Mouse (Mus musculus): ENCODE data around the gene Tent5c. TPM values are rescaled to one million over a fixed set of nuclear protein-coding genes. Genes with fewer than 3 reads are reported as not detected.

Tent5c gene
- polyA plus RNA-seq, 1 experiment from 2014 or later, result 6.3 TPM

DNA sequence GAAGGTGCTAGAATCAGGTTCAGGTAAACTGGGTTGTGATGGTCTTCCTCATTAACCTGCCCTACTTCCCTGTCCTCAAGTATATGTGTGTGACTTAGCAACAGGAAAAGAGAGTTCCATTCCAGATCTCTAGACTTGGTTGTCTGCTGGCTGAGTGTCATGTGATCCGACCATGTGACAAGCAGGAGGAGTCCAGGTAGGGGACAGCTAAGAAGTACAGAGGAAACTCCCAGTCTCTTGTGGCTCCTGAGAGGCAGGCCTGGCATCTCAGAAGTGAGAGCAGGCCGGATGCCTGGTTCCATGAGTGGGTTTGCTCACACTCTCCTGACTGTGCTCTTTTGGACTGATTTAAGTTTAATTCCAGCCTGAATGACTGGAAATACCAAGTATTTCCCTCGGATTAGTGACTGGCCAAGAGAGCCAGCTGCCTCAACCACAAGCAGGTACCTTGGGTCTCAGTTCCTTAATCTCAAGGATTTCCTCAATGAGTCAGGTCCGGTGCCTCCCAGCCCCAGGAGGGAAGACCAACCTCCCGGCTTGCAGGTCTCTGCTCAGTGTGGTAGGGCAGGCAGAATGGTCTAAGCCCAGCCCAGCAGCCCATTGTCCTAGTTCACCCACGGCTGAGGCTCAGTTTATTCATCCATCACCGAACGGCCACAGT, 26.1 kb upstream of the Tent5c start:
- Histone ChIP-seq H3K27ac (replicated peaks) (no peak overlapping the region), H3K36me3 (no peaks in the 10 kb centered on the region), H3K9me3 (replicated peaks) (no peaks in the 10 kb centered on the region), H3K4me2 (replicated peaks) (no peak overlapping the region), H3K9ac (no peak overlapping the region), H3K4me3 (replicated peaks) (no peak overlapping the region), H3K4me1 (no peaks in the 10 kb centered on the region), H3K27me3 (no peaks in the 10 kb centered on the region)
- WGBS, result 73% methylated on average over 8 of the region's 8 CpGs
- no peak for ATAC-seq (ENCODE audit: insufficient number of reproducible peaks, low FRiP score, low TSS enrichment, low read depth)

DNA sequence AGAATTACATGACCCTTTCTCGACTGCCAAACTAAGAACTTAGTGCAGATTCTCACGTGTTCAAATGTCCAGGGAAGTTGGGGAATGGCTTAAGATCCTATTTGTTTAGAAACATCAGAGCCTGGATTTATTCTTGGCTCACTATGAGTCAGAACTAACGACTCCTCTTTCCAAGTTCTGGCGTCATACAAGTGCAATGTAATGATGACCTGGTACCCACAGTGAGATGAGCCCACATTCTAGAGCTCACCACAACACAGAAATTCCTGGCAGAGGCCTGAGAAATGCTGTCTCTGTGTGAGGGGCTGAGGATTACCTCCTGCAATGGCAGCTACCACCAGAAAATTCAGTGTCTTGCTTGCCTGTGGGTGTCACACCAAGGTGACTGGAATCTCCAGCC, 18.1 kb upstream of the Tent5c start:
- Histone ChIP-seq H3K36me3 (no peaks in the 10 kb centered on the region), H3K27me3 (no peaks in the 10 kb centered on the region), H3K4me2 (replicated peaks) (no peak overlapping the region), H3K27ac (replicated peaks) (no peak overlapping the region), H3K4me3 (replicated peaks) (no peak overlapping the region), H3K9me3 (replicated peaks) (no peaks in the 10 kb centered on the region), H3K9ac (no peak overlapping the region), H3K4me1 (no peaks in the 10 kb centered on the region)
- WGBS, result 70% methylated on average over 4 of the region's 4 CpGs
- no peak for ATAC-seq (ENCODE audit: insufficient number of reproducible peaks, low FRiP score, low TSS enrichment, low read depth)

DNA sequence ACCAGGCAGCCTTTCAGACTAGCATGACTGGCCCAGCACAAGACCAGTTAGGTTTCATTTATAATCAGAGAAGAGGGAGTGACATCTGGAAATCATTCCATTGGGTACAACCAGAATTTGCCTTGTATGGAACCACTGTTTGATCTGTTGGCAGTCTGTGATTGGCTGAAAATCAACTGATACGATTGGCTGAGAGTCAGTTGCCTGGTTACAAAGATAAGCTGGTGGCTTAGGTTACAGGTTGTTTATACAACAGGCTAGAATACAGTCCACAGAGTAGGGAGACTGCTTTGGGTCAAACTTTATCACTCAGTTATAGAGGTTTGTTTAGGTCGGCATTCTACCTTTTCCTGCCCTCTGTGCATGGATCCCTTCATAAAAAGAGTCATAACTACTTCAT, 17.6 kb upstream of the Tent5c start:
- Histone ChIP-seq H3K27ac (replicated peaks) (no peak overlapping the region), H3K4me2 (replicated peaks) (no peak overlapping the region), H3K9me3 (replicated peaks) (no peaks in the 10 kb centered on the region), H3K9ac (no peak overlapping the region), H3K27me3 (no peaks in the 10 kb centered on the region), H3K4me1 (no peaks in the 10 kb centered on the region), H3K36me3 (no peaks in the 10 kb centered on the region), H3K4me3 (replicated peaks) (no peak overlapping the region)
- no peak for ATAC-seq (ENCODE audit: insufficient number of reproducible peaks, low FRiP score, low TSS enrichment, low read depth)
- 58% methylated on average over 2 of the region's 2 CpGs for WGBS

DNA sequence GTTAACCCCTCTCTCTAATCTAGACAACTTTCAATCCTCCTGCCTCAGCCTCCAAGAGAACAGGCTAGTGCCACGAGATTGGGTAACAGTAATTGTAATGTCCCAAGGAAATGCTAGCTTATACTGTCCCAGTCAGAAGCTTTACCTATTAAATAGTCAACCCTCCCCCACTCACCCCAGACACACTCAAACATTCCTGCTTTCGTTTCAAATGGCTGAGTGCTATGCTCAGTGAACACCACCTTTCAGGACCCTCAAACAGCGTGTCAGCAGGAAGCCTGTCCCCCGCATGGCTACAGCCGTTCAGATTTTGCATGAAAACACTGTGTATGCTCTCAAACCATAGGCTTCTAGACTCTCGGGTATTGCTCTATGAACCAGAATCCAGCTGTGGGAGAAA, 14.8 kb upstream of the Tent5c start:
- 73% methylated on average over 6 of the region's 6 CpGs for WGBS

DNA sequence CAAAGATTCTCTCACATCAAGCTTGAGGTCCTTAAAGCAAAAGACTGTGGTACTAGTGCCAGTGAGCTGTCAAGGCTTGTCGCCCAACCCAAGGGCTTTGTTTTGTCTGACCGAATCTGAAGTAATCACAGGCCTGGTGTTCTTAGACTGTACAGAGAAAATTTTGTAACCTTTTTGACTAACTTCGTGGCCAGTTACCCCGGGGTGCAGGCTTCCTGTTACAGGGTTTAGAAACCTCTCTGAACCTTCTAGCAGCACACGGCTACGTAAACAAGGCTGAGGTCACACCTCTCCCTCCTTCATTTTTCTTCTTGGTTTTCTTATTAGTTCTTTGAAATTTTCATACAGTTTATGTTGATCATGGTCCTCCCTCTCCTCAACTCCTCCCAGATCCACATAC, 13.4 kb upstream of the Tent5c start:
- no peaks in the 10 kb centered on the region for H3K4me1 ChIP-seq
- H3K4me2 ChIP-seq (replicated peaks), result no peak overlapping the region
- no peak overlapping the region for H3K4me3 ChIP-seq (replicated peaks)
- no peaks in the 10 kb centered on the region for H3K36me3 ChIP-seq
- H3K9me3 ChIP-seq (replicated peaks), result no peaks in the 10 kb centered on the region
- ATAC-seq (ENCODE audit: insufficient number of reproducible peaks, low FRiP score, low TSS enrichment, low read depth), result no peak
- 80% methylated on average over 6 of the region's 6 CpGs for WGBS
- H3K27me3 ChIP-seq, result no peaks in the 10 kb centered on the region
- no peak overlapping the region for H3K9ac ChIP-seq
- H3K27ac ChIP-seq (replicated peaks), result no peak overlapping the region

More for the DNA sequence above, 14.8 kb upstream of the Tent5c start:
- no peak overlapping the region for H3K9ac ChIP-seq
- no peak overlapping the region for H3K4me2 ChIP-seq (replicated peaks)
- H3K9me3 ChIP-seq (replicated peaks), result no peaks in the 10 kb centered on the region
- H3K27ac ChIP-seq (replicated peaks), result no peak overlapping the region
- no peak overlapping the region for H3K4me3 ChIP-seq (replicated peaks)
- H3K36me3 ChIP-seq, result no peaks in the 10 kb centered on the region
- no peaks in the 10 kb centered on the region for H3K4me1 ChIP-seq
- no peaks in the 10 kb centered on the region for H3K27me3 ChIP-seq
- ATAC-seq (ENCODE audit: insufficient number of reproducible peaks, low FRiP score, low TSS enrichment, low read depth), result no peak

DNA sequence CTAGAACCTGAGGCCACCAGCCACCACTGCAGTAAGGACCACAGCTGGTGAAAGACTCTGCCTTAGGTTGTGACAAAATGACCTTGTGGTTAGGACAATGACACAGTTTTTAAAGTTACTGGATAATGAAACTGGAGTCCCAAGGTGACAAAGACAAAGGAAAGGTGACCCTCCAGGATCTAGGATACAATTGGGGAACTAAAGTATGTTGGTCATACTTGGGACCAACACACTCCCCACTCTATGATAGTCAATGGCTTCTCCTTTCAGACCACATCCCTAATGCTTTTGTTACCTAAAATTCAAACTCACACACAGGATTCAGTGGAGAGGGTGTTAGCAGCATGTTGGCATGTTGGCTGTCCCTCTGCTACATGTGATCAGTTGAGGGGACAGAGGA, 12.8 kb upstream of the Tent5c start:
- Histone ChIP-seq H3K27ac (replicated peaks) (no peak overlapping the region), H3K27me3 (no peaks in the 10 kb centered on the region)

DNA sequence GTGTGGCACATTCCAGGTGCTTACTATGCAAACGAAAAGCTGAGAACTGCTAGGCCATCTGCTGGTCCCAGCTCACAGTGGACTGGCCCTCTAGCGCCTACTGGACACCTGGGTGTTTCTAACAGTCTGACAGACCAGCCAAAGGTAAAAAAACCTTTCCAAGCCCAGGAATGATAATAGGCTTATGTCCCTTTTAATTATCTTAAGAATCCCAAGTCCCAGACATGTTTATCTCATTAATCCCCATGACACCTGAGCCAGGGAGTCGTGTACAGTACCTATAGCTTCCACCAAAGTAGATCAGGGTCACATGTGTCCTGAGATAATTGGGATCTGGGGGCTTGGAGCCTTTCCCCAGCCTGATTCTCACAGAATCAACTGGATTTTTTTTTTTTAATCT, 7.0 kb upstream of the Tent5c start:
- no peak overlapping the region for H3K9ac ChIP-seq
- no peak overlapping the region for H3K4me2 ChIP-seq (replicated peaks)
- 51% methylated on average over 3 of the region's 3 CpGs for WGBS
- H3K36me3 ChIP-seq, result no peaks in the 10 kb centered on the region
- 0 out of 2 replicates have a peak, but pooled peaks cover 8% of the 10 kb centered on the region for H3K4me1 ChIP-seq
- H3K27me3 ChIP-seq, result no peaks in the 10 kb centered on the region
- no peak overlapping the region for H3K27ac ChIP-seq (replicated peaks)
- H3K4me3 ChIP-seq (replicated peaks), result no peak overlapping the region
- no peaks in the 10 kb centered on the region for H3K9me3 ChIP-seq (replicated peaks)
- 0 out of 2 replicates have a peak, but pooled peaks have one; percentile 20 for ATAC-seq (ENCODE audit: insufficient number of reproducible peaks, low FRiP score, low TSS enrichment, low read depth)

More for the DNA sequence above, 12.8 kb upstream of the Tent5c start:
- Histone ChIP-seq H3K9me3 (replicated peaks) (no peaks in the 10 kb centered on the region), H3K9ac (no peak overlapping the region), H3K36me3 (no peaks in the 10 kb centered on the region), H3K4me3 (replicated peaks) (no peak overlapping the region), H3K4me1 (no peaks in the 10 kb centered on the region), H3K4me2 (replicated peaks) (no peak overlapping the region)
- ATAC-seq (ENCODE audit: insufficient number of reproducible peaks, low FRiP score, low TSS enrichment, low read depth), result no peak

DNA sequence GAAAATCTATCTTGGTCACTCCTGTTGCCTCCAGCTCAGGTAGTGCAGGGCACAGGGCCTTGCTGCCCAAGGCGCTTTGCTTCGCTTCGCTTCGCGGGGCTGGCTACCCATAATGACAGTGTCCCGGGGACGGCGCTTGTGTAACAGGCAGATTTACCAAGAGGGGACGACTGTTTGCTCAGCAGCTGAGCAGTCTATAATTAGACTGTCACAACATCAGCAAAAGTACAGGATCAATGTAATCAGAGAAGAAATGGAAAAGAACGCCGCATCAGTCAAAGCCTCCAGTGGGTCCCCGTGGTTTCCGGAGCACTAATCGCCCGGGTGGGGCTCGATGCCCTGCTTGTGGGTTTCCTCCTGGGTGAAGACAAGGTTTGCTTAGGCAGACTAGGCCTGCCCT, 6.3 kb upstream of the Tent5c start:
- no peaks in the 10 kb centered on the region for H3K9me3 ChIP-seq (replicated peaks)
- H3K9ac ChIP-seq, result no peak overlapping the region
- peak; percentile 66; the same call in 1 of the 2 replicates for ATAC-seq (ENCODE audit: insufficient number of reproducible peaks, low FRiP score, low TSS enrichment, low read depth)
- no peak overlapping the region for H3K4me2 ChIP-seq (replicated peaks)
- 0 out of 2 replicates have a peak, but pooled peaks cover 8% of the 10 kb centered on the region for H3K4me1 ChIP-seq
- H3K27ac ChIP-seq (replicated peaks), result no peak overlapping the region
- WGBS, result 57% methylated on average over 16 of the region's 16 CpGs
- no peak overlapping the region for H3K4me3 ChIP-seq (replicated peaks)
- H3K27me3 ChIP-seq, result no peaks in the 10 kb centered on the region
- no peaks in the 10 kb centered on the region for H3K36me3 ChIP-seq

DNA sequence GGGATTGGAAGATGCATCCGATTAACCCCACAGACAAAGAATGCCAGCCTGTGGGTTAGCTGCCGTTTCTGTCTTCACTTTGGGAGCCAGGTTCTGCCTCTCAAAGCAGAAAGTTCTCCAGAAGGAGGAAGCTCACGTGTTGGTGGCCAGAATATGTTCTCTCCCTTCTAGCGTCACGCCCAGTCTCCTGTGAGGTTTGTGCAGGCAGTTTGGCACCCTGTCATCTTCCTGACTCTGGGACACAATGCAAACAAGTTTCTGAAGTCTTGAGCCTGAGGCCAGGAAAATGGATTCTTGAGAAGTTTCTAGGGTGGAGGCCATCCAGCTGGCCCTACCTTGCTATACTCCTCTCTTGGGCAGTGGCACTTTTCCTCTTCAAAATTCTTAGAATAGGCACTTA, 5.8 kb upstream of the Tent5c start:
- no peak overlapping the region for H3K27ac ChIP-seq (replicated peaks)
- WGBS, result 68% methylated on average over 5 of the region's 5 CpGs
- ATAC-seq (ENCODE audit: insufficient number of reproducible peaks, low FRiP score, low TSS enrichment, low read depth), result no peak

DNA sequence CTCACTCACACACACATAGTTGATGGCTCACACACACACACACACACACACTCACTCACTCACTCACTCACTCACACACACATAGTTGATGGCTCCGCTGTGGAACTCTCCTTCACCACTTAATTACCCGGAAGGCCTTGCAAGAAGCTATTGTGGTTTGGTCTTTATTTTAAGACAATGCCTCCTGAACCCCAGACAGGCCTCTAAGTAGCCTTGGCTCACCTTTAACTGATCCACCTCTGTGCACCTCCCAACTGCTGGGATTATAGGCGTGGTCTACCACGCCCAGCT, 831 bp upstream of the Tent5c start:
- no peaks in the 10 kb centered on the region for H3K9me3 ChIP-seq (replicated peaks)
- H3K4me3 ChIP-seq (replicated peaks), result peak overlapping the region; percentile 66
- H3K36me3 ChIP-seq, result no peaks in the 10 kb centered on the region
- no peak overlapping the region for H3K27ac ChIP-seq (replicated peaks)
- no peak for ATAC-seq (ENCODE audit: insufficient number of reproducible peaks, low FRiP score, low TSS enrichment, low read depth)
- peaks cover 32% of the 10 kb centered on the region for H3K27me3 ChIP-seq
- no peak overlapping the region for H3K9ac ChIP-seq
- H3K4me2 ChIP-seq (replicated peaks), result peak overlapping the region; percentile 93
- H3K4me1 ChIP-seq, result peaks cover 15% of the 10 kb centered on the region
- 23% methylated on average over 4 of the region's 4 CpGs for WGBS

More for the DNA sequence above, 5.8 kb upstream of the Tent5c start:
- Histone ChIP-seq H3K4me2 (replicated peaks) (no peak overlapping the region), H3K9me3 (replicated peaks) (no peaks in the 10 kb centered on the region), H3K4me1 (peaks cover 13% of the 10 kb centered on the region), H3K4me3 (replicated peaks) (no peak overlapping the region), H3K27me3 (no peaks in the 10 kb centered on the region), H3K36me3 (no peaks in the 10 kb centered on the region), H3K9ac (no peak overlapping the region)

DNA sequence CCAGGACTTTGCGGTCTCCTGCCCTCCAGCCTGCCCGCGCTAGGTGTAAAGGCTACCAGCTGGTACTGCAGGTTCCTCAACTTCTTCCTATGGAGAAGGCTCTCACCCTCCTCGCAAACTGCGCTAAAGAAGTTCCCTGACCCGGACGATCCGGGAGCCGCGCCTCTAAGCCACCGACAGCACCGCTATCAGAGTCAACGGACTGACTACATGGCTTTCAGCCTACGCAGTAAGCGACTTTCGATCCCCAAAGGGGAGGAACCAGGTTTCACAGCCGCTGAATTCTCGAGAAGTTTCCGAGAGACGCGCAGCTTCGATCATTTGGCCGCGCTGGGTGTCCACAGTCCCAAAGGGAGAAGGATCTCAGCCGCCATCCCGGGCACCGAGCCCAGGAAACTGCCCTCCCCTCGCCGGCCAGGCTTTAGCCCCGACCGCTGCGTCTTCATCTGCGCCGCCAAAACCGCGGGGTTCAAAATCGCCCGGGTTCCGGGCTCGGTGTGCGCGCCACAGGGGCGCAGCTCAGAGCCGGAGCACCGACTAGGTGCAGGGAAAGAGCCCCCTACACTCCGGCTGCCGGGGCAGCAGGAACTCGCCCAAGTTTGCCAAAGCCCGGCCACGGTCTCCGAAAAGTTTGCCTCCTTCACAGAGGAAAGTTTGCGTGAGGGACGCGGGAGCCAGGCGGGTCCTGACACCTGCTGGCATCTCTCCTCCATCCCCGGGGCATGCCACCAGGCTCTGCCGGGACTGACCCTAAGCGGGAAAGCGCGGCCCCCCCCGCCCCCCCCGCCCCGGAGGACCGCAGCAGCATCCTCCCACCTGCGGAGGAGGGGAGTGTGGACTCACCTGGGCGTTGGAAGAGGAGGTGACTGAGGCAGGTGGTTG, 632 bp downstream of the Tent5c start:
- WGBS, result under 1% methylated on average over 62 of the region's 66 CpGs
- Histone ChIP-seq H3K4me3 (replicated peaks) (peak overlapping the region; percentile 66), H3K9me3 (replicated peaks) (no peaks in the 10 kb centered on the region), H3K27ac (replicated peaks) (no peak overlapping the region; the same call in 1 of the 2 replicates), H3K36me3 (no peaks in the 10 kb centered on the region), H3K9ac (peak overlapping the region; percentile 34; the same call in 1 of the 2 replicates), H3K4me1 (peaks cover 12% of the 10 kb centered on the region), H3K27me3 (peaks cover 38% of the 10 kb centered on the region), H3K4me2 (replicated peaks) (peak overlapping the region; percentile 93)
- ATAC-seq (ENCODE audit: insufficient number of reproducible peaks, low FRiP score, low TSS enrichment, low read depth), result peak; percentile 22; the same call in 1 of the 2 replicates

All from embryonic facial prominence, embryonic 15.5 days (tissue).